ENCODE assay signal across 23 mouse cellular contexts in the genomic region with DNA sequence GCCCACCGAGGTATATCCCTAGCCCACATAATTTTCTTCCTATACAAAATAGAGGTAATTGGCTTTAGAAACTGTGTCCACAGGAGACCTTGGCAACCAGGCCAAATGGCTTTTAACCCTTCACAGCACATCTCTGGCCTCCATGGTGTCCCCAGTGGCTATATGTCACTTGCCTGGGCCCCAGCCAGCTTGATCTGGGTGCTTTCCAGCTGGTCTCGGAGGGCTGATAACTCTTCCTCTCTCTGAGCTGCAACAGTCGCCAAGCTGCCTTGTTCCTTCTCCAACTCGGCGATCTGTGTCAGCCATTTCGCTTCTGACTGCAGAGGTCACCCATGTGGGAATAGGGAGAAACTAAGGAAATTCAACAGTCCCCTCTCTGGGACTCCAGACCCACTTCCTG. TPM values are rescaled to one million over a fixed set of nuclear protein-coding genes. Genes with fewer than 3 reads are reported as not detected.
DNase-seq lines count a peak whose midpoint lies in the region; ATAC-seq and TF ChIP-seq lines count a peak whose summit lies in the region.
"Had no signal": no experiment of that assay in that cellular context is flagged by ENCODE, and none has a peak within 500 bp of the region (broad histone marks: within the 10 kb centered on the region; RNA-seq: fewer than 3 reads in every experiment).

No protein-coding gene starts in this region.

- no peak overlapping the region for H3K4me2 ChIP-seq in lung, embryonic 14.5 days
- no peak overlapping the region for H3K4me2 ChIP-seq in lung, postnatal 0 days (replicated peaks; ENCODE audit: low read depth, low read length)
- H3K4me2 ChIP-seq: forebrain, embryonic 13.5 days; hindbrain, embryonic 14.5 days; kidney, embryonic 15.5 days; limb, embryonic 13.5 days; liver, embryonic 11.5 days; midbrain, embryonic 12.5 days; stomach, embryonic 15.5 days had no signal

- H3K27ac ChIP-seq in lung, embryonic 14.5 days (ENCODE audit: low read depth): no peak overlapping the region
- no peak overlapping the region for H3K27ac ChIP-seq in lung, postnatal 0 days (ENCODE audit: low read length)
- H3K27ac ChIP-seq: forebrain, embryonic 13.5 days; heart, embryonic 10.5 days; hindbrain, embryonic 14.5 days; kidney, embryonic 15.5 days; limb, embryonic 13.5 days; midbrain, embryonic 12.5 days; stomach, embryonic 15.5 days had no signal

- no peak overlapping the region for H3K4me3 ChIP-seq in lung, embryonic 14.5 days (ENCODE audit: low read depth, low read length)
- H3K4me3 ChIP-seq in lung, postnatal 0 days (ENCODE audit: low read depth, low read length): no peak overlapping the region
- H3K4me3 ChIP-seq: forebrain, embryonic 13.5 days; heart, embryonic 10.5 days; kidney, embryonic 15.5 days; limb, embryonic 13.5 days; megakaryocyte, embryonic 14.5 days; midbrain, embryonic 12.5 days; stomach, embryonic 15.5 days had no signal

- 72% methylated on average over 6 of the region's 6 CpGs for WGBS in lung, embryonic 14.5 days
- WGBS in lung, postnatal 0 days: 67% methylated on average over 6 of the region's 6 CpGs

- peak; percentile 9 for DNase-seq in adrenal gland, adult 2 months
- no peak for DNase-seq in adrenal gland, adult 18-20 months (ENCODE audit: low spot score in 2 of 2)
- peak; percentile 16 to 40 for DNase-seq in cerebellum, postnatal 25 days
- DNase-seq in cerebellum, adult 11 months: no peak
- DNase-seq in heart, postnatal 4 days: peak; percentile 70
- no peak for DNase-seq in heart, postnatal 25 days (ENCODE audit: low spot score)
- peak; percentile 17 for DNase-seq in lung, embryonic 14.5 days
- no peak for DNase-seq in lung, postnatal 0 days (ENCODE audit: low spot score)
- DNase-seq: gastrocnemius, postnatal 10 days; layer of hippocampus, adult 9-11 months; lung, postnatal 4 days; right cerebral cortex, postnatal 25 days had no signal

- no peak for TF ChIP-seq CTCF in lung, embryonic 14.5 days (IDR thresholded peaks at IDR 0.05; ENCODE audit: low read depth)
- no peak for TF ChIP-seq CTCF in lung, postnatal 0 days (IDR thresholded peaks at IDR 0.05)

- no peak for ATAC-seq in lung, embryonic 14.5 days (ENCODE audit: insufficient read depth)
- no peak for ATAC-seq in lung, postnatal 0 days
- ATAC-seq: forebrain, embryonic 13.5 days; intestine, postnatal 0 days had no signal

- H3K36me3 ChIP-seq in lung, embryonic 14.5 days (ENCODE audit: insufficient read depth): peaks cover 84% of the 10 kb centered on the region
- H3K36me3 ChIP-seq in lung, postnatal 0 days (ENCODE audit: insufficient read depth, low read length): peaks cover 32% of the 10 kb centered on the region
- H3K36me3 ChIP-seq: G1E had no signal

- H3K27me3 ChIP-seq in lung, embryonic 14.5 days (ENCODE audit: insufficient read depth, low read length): no peaks in the 10 kb centered on the region
- H3K27me3 ChIP-seq in lung, postnatal 0 days (replicated peaks; ENCODE audit: insufficient read depth, low read length): no peaks in the 10 kb centered on the region
- H3K27me3 ChIP-seq: forebrain, embryonic 13.5 days; kidney, embryonic 15.5 days; limb, embryonic 13.5 days; megakaryocyte, embryonic 14.5 days; midbrain, embryonic 12.5 days; stomach, embryonic 15.5 days had no signal

- no peaks in the 10 kb centered on the region for H3K4me1 ChIP-seq in lung, embryonic 14.5 days (ENCODE audit: insufficient read depth)
- H3K4me1 ChIP-seq in lung, postnatal 0 days (ENCODE audit: insufficient read depth, low read depth, low read length): no peaks in the 10 kb centered on the region
- H3K4me1 ChIP-seq: forebrain, embryonic 13.5 days; heart, embryonic 10.5 days; kidney, embryonic 15.5 days; limb, embryonic 13.5 days; midbrain, embryonic 12.5 days; stomach, embryonic 15.5 days had no signal

- no peaks in the 10 kb centered on the region for H3K9me3 ChIP-seq in lung, embryonic 14.5 days (ENCODE audit: low read depth, low read length)
- H3K9me3 ChIP-seq in lung, postnatal 0 days (ENCODE audit: low read length): no peaks in the 10 kb centered on the region
- H3K9me3 ChIP-seq: forebrain, embryonic 13.5 days; kidney, embryonic 15.5 days; stomach, embryonic 15.5 days had no signal

- intact Hi-C loops in heart, postnatal 25 days (cut with DNase I): no loop called here

- TF ChIP-seq EP300 in lung, postnatal 0 days (IDR thresholded peaks at IDR 0.05): no peak

- no peak overlapping the region for H3K9ac ChIP-seq in lung, embryonic 14.5 days
- H3K9ac ChIP-seq in lung, postnatal 0 days (replicated peaks; ENCODE audit: low read depth): no peak overlapping the region
- H3K9ac ChIP-seq: forebrain, embryonic 13.5 days; hindbrain, embryonic 14.5 days; kidney, embryonic 15.5 days; limb, embryonic 13.5 days; midbrain, embryonic 12.5 days; stomach, embryonic 15.5 days had no signal

RNA-seq across cellular contexts. Expression of a gene that starts 36.8 kb away (rescaled TPM):
- total RNA-seq in adrenal gland, adult 2 months (2021): 10 to 100 TPM; 18.7 to 23.3 TPM
- polyA plus RNA-seq in adrenal gland, adult 2 months (2012; rRNA removed): 32.7 and 36.3 TPM in 2 replicates
- 10 to 100 TPM; 22.2 to 23.3 TPM for total RNA-seq in adrenal gland, adult 18-20 months (2021)
- 10 to 100 TPM; 31.9 to 32.1 TPM for total RNA-seq in heart, postnatal 4 days (2021)
- total RNA-seq in heart, postnatal 25 days (2021): 10 to 100 TPM; 11.1 to 13.6 TPM
- polyA plus RNA-seq in lung, embryonic 14.5 days (2014; fragmentation: Nextera tagmentation; extraction: Ambion mirVana): 18.9 and 19.1 TPM in 2 replicates
- 3.9 and 4.7 TPM in 2 replicates for polyA plus RNA-seq in lung, postnatal 0 days (2015; fragmentation: Nextera tagmentation; extraction: Ambion mirVana)

Comparison
In these comparisons a context has a peak if more than half of its experiments do, and no peak if none do; other contexts are left out.
1. DNase-seq: peak in adrenal gland, adult 2 months (single experiment), cerebellum, postnatal 25 days (2 of 2), heart, postnatal 4 days (single experiment) and lung, embryonic 14.5 days (single experiment); none in adrenal gland, adult 18-20 months (0 of 2), cerebellum, adult 11 months (single experiment), heart, postnatal 25 days (single experiment) and lung, postnatal 0 days (single experiment).